Comparison of ENCODE assay signal across 8 mouse cellular contexts in genomic region chr2:26525355-26526018, GRCm38 (mm10). TPM values are rescaled to one million over a fixed set of nuclear protein-coding genes. Genes with fewer than 3 reads are reported as not detected.
DNase-seq lines count a peak whose midpoint lies in the region; ATAC-seq and TF ChIP-seq lines count a peak whose summit lies in the region.

No protein-coding gene starts in this region.

- TF ChIP-seq CTCF in liver, embryonic 14.5 days (IDR thresholded peaks at IDR 0.05; ENCODE audit: low read depth), result no peak

- intact Hi-C loops in gastrocnemius, postnatal 14 days (cut with DNase I; ENCODE audit: low total_unique reads), result no loop called here

- H3K9ac ChIP-seq in intestine, embryonic 16.5 days (ENCODE audit: low read depth, low read length), result no peak overlapping the region
- H3K9ac ChIP-seq in liver, embryonic 14.5 days (replicated peaks), result no peak overlapping the region
- no peak overlapping the region for H3K9ac ChIP-seq in stomach, embryonic 15.5 days

- no peaks in the 10 kb centered on the region for H3K27me3 ChIP-seq in intestine, embryonic 16.5 days (replicated peaks; ENCODE audit: control insufficient read depth, insufficient read depth, low read length)
- H3K27me3 ChIP-seq in liver, embryonic 14.5 days (ENCODE audit: control insufficient read depth, insufficient read depth, low read length), result no peaks in the 10 kb centered on the region
- no peaks in the 10 kb centered on the region for H3K27me3 ChIP-seq in stomach, embryonic 15.5 days (replicated peaks)

- H3K4me1 ChIP-seq in intestine, embryonic 16.5 days (ENCODE audit: control insufficient read depth, insufficient read depth, low read length), result peaks cover 20% of the 10 kb centered on the region
- H3K4me1 ChIP-seq in liver, embryonic 14.5 days (replicated peaks; ENCODE audit: control insufficient read depth in 2 of 2, insufficient read depth in 2 of 2, low read length in 1 of 2), result peaks cover 0 to 2% of the 10 kb centered on the region in 2 experiments; a peak in 2 of 4 replicates
- H3K4me1 ChIP-seq in stomach, embryonic 15.5 days, result peaks cover 24% of the 10 kb centered on the region

- peak; percentile 91 for ATAC-seq in intestine, embryonic 16.5 days
- ATAC-seq in liver, embryonic 14.5 days (ENCODE audit: insufficient read depth), result 0 out of 2 replicates have a peak, but pooled peaks have one; percentile 39
- ATAC-seq in stomach, embryonic 15.5 days (ENCODE audit: insufficient read depth, low FRiP score, low read depth), result peak; percentile 89
- ATAC-seq in erythroid progenitor cell, adult 5-6 weeks (replicated peaks; ENCODE audit: low FRiP score, poor library complexity, severe bottlenecking), result no peak

- no peak for TF ChIP-seq EP300 in liver, embryonic 14.5 days (IDR thresholded peaks at IDR 0.05; ENCODE audit: low read depth)

- no peaks in the 10 kb centered on the region for H3K9me3 ChIP-seq in intestine, embryonic 16.5 days (ENCODE audit: control insufficient read depth, low read length)
- no peaks in the 10 kb centered on the region for H3K9me3 ChIP-seq in liver, embryonic 14.5 days (ENCODE audit: control insufficient read depth, low read length)
- no peaks in the 10 kb centered on the region for H3K9me3 ChIP-seq in stomach, embryonic 15.5 days

- H3K4me2 ChIP-seq in intestine, embryonic 16.5 days (ENCODE audit: low read depth, low read length), result no peak overlapping the region
- no peak overlapping the region for H3K4me2 ChIP-seq in liver, embryonic 14.5 days (ENCODE audit: low read depth)
- peak overlapping the region; percentile 16 for H3K4me2 ChIP-seq in stomach, embryonic 15.5 days

- peak overlapping the region; percentile 79 for H3K27ac ChIP-seq in intestine, embryonic 16.5 days (ENCODE audit: low read length)
- no peak overlapping the region for H3K27ac ChIP-seq in liver, embryonic 14.5 days
- H3K27ac ChIP-seq in stomach, embryonic 15.5 days, result peak overlapping the region; percentile 80

- H3K4me3 ChIP-seq in intestine, embryonic 16.5 days (ENCODE audit: low read length), result no peak overlapping the region
- H3K4me3 ChIP-seq in liver, embryonic 14.5 days (ENCODE audit: insufficient read depth in 1 of 2, low read depth in 2 of 2, low read length in 2 of 2), result no peak overlapping the region
- no peak overlapping the region for H3K4me3 ChIP-seq in stomach, embryonic 15.5 days (replicated peaks)

- WGBS in intestine, embryonic 16.5 days, result 33% methylated on average over 9 of the region's 9 CpGs
- 31% methylated on average over 9 of the region's 9 CpGs for WGBS in liver, embryonic 14.5 days (ENCODE audit: insufficient replicate concordance)
- WGBS in stomach, embryonic 15.5 days, result 25% methylated on average over 9 of the region's 9 CpGs

- no peaks in the 10 kb centered on the region for H3K36me3 ChIP-seq in intestine, embryonic 16.5 days (ENCODE audit: control insufficient read depth, insufficient read depth, low read length)
- H3K36me3 ChIP-seq in liver, embryonic 14.5 days (replicated peaks; ENCODE audit: control insufficient read depth, insufficient read depth, low read depth), result no peaks in the 10 kb centered on the region
- no peaks in the 10 kb centered on the region for H3K36me3 ChIP-seq in stomach, embryonic 15.5 days

- DNase-seq in urinary bladder, postnatal 25 days (ENCODE audit: low spot score), result peak; percentile 35
- no peak for DNase-seq in urinary bladder, adult 2 months (ENCODE audit: low spot score)
- DNase-seq in gastrocnemius, postnatal 14 days, result peak; percentile 85
- peak in 1 of 3 experiments; percentile 16 for DNase-seq in liver, embryonic 14.5 days (ENCODE audit: low read depth in 3 of 3, low spot score in 3 of 3)
- no peak for DNase-seq in cerebellum, postnatal 36 days

RNA-seq across cellular contexts. Expression of gene Notch1, which starts 9.0 kb away (rescaled TPM):
- 21.4 and 33.4 TPM in 2 replicates for polyA plus RNA-seq in urinary bladder, adult 2 months (2012; rRNA removed)
- total RNA-seq in gastrocnemius, postnatal 14 days (2021), result 10 to 100 TPM; 17.1 to 18.9 TPM
- 7.4 and 8.4 TPM in 2 replicates for polyA plus RNA-seq in intestine, embryonic 16.5 days (2015; fragmentation: Nextera tagmentation; extraction: Ambion mirVana)
- 1.7 and 1.8 TPM in 2 replicates for polyA plus RNA-seq in liver, embryonic 14.5 days (2012; rRNA removed)
- polyA plus RNA-seq in liver, embryonic 14.5 days (2014; fragmentation: Nextera tagmentation; extraction: Ambion mirVana), result 2.1 and 2.3 TPM in 2 replicates
- polyA plus RNA-seq in stomach, embryonic 15.5 days (2015; fragmentation: Nextera tagmentation; extraction: Ambion mirVana), result 16.1 and 17.9 TPM in 2 replicates
- 5.4 and 9.0 TPM in 2 replicates for total RNA-seq in erythroid progenitor cell, adult 5-6 weeks (2015; ENCODE audit: low replicate concordance)
- 1.5 and 6.0 TPM in 2 replicates for total RNA-seq in erythroid progenitor cell, adult 5-6 weeks (2017; ENCODE audit: low replicate concordance)

RNA-seq across cellular contexts. Expression of gene Egfl7, which starts 54.3 kb away (rescaled TPM):
- 155 and 208 TPM in 2 replicates for polyA plus RNA-seq in urinary bladder, adult 2 months (2012; rRNA removed)
- total RNA-seq in gastrocnemius, postnatal 14 days (2021), result 100 to 1,000 TPM in 1 of 2 experiments, 10 to 100 TPM in 1; 64.1 to 106 TPM
- polyA plus RNA-seq in intestine, embryonic 16.5 days (2015; fragmentation: Nextera tagmentation; extraction: Ambion mirVana), result 110 and 118 TPM in 2 replicates
- polyA plus RNA-seq in liver, embryonic 14.5 days (2012; rRNA removed), result 61.7 and 68.0 TPM in 2 replicates
- polyA plus RNA-seq in liver, embryonic 14.5 days (2014; fragmentation: Nextera tagmentation; extraction: Ambion mirVana), result 46.8 and 47.6 TPM in 2 replicates
- 121 and 128 TPM in 2 replicates for polyA plus RNA-seq in stomach, embryonic 15.5 days (2015; fragmentation: Nextera tagmentation; extraction: Ambion mirVana)
- total RNA-seq in erythroid progenitor cell, adult 5-6 weeks (2015; ENCODE audit: low replicate concordance), result 3.8 and 7.2 TPM in 2 replicates
- 0.77 and 7.2 TPM in 2 replicates for total RNA-seq in erythroid progenitor cell, adult 5-6 weeks (2017; ENCODE audit: low replicate concordance)

Comparison
In these comparisons a context has a peak if more than half of its experiments do, and no peak if none do; other contexts are left out.
1. DNase-seq: peak in urinary bladder, postnatal 25 days (single experiment) and gastrocnemius, postnatal 14 days (single experiment); none in urinary bladder, adult 2 months (single experiment) and cerebellum, postnatal 36 days (0 of 2).